Mouse (Mus musculus) kidney, postnatal 14 days (tissue): ENCODE data around the gene 4930412O13Rik.
A peak's percentile ranks its signal among the peaks of the same experiment; 100 is the strongest.

Source experiments
- DNase-seq: peaks from one replicate; pipeline ENCODE4 v3.0.0; 2022; ENCODE audit warnings: mixed read lengths

4930412O13Rik gene

GRCm38 (mm10) chr2:9881611-9882023 is 565 bp downstream of the 4930412O13Rik start:
- DNase-seq, result no peak

- DNase-seq, result peak; percentile 34
Measured at GRCm38 (mm10) chr2:9882371-9882925, 1.4 kb downstream of the 4930412O13Rik start.

DNA sequence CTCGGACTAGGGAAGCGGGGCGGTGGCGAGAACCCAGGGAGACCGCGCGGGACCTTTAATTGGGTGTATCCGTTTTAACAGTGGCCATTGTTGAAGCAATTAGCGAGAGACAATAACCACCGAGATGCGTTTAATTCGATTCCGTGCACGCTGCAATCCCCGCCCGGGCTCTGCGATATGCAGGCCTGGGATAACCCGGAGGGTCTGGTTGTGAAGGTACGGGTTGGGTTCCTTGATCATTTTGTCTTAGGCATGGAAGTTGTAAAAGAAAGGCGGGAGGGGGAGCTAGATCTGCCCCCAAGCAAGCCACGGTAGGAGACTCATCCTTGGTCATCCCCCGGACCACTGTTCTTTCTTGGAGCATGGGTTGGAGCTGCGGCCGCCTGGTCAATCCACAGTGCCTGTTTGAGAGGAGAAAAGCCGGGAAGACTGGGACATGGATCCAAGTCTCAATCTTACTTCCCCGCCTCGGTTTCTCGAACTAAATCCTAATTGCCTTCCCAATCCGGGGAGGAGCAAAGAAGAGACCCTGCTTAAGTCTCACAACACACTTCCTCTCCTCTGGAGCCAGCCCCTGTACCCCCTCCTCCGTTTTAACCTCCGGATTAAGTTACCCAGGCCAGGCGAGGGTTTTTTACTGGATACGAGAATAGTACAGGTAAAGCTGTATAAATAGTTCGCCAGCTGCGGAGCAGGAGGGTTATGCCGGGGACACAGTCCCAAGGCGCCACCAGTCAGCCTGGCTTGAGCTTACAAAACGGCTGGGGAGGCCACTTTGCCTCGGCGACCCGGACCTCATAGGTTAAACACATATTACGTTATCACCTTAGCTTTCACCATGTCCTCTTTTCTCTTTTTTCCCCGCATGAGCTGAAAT is 2.1 kb downstream of the 4930412O13Rik start:
- DNase-seq, result no peak

DNA sequence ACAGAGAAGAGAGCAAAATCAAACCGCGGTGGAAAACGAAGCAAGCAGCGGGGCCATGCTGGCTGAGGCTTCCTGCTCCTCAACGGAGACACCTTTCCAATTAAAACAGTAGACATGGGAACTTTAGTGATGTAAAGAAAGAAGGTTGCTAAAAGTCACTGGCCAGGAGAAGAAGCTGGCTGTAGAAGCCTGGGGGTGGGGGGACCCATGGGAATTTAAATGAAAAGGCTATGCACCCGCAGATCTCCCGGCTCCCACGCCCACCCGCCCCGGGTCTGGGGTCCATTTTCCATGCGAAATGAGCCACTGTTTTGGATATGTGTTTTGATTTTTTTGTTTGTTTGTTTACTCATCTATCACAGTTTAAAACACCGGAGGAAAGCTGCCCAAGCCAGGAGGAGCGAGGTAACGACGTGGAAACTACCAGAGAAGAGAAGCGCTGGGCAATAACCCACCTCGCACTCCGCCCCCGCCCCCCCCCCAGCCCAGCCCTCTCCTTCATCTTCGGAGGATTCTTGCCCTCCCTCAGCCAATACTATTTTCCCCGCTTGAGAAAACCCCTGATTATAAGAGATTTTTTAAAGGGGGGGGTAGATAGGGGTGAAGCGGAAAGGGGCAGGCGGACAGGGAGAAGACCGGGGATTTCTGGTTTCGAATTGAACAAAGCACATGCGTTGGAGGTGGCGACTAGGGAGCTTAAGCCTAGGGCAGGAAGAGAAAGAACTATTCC is 2.9 kb downstream of the 4930412O13Rik start:
- no peak for DNase-seq

- no peak for DNase-seq
Measured at GRCm38 (mm10) chr2:9884533-9885216, 3.6 kb downstream of the 4930412O13Rik start.

GRCm38 (mm10) chr2:9885217-9885770 is 4.2 kb downstream of the 4930412O13Rik start:
- no peak for DNase-seq

- no peak for DNase-seq
Measured at GRCm38 (mm10) chr2:9886031-9886430, 5.0 kb downstream of the 4930412O13Rik start.

GRCm38 (mm10) chr2:9886921-9887610 is 6.0 kb downstream of the 4930412O13Rik start:
- DNase-seq, result no peak

GRCm38 (mm10) chr2:9887636-9888035 is 6.6 kb downstream of the 4930412O13Rik start:
- no peak for DNase-seq

- DNase-seq, result peak; percentile 49
Measured at GRCm38 (mm10) chr2:9888913-9889650, 8.0 kb downstream of the 4930412O13Rik start, which contains the start of gene 9230102O04Rik. 9230102O04Rik (minus strand) TSS chr2:9889540.

- DNase-seq, result no peak
Measured at GRCm38 (mm10) chr2:9889651-9890183, 8.7 kb downstream of the 4930412O13Rik start, which contains the start of gene Gata3. Gata3 (minus strand) TSS chr2:9890034.

GRCm38 (mm10) chr2:9890251-9890650 is 9.2 kb downstream of the 4930412O13Rik start:
- DNase-seq, result no peak

DNA sequence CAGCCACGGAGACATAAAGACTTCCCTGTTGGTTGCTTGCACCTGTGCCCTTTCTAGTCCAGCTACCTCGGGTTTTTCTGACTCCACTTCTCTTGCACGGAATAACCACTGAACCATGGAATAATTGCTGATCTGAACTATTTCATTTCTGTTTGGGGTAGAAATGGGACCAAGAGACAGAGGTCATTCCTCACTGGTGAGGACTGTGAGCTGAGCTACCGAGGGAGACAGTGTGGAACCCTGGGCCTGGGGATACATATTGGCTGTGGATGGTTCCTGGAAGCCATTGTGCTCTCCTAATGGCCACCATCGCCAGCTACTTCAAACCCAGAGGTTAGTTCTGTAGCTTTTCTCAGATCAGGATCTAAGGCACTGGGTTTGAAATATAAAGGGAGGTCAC is 9.9 kb downstream of the 4930412O13Rik start:
- no peak for DNase-seq

- no peak for DNase-seq
Measured at GRCm38 (mm10) chr2:9892541-9892940, 11.5 kb downstream of the 4930412O13Rik start.

DNA sequence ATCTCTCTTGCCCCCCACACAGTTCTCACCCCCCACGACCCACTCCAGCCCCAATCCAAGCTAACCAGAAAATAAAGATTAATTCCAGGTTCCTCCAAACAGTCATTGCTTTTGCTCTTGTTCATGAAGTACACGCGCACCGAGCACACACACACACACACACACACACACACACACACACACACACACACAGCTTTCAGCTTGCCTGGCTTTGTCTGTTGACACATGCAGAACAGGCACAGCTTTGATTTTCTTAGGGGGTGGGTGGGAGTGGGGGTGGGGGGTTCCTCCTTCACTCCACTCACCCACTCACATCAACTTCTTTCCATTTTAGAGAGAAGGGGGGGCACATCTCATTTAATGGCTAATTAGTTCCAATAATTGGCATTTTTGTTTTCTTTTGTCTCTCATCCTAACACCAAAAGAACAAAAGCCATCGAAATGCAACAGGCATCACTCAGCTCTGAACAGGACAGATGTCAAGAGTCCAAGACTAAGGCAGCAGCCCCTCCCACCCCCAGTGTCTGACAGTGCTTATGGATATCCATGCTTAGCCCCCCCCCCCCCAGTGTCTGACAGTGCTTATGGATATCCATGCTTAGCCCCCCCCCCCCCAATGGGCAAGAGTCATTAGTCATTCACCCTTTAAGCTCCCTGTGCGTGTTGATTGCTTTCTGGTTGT is 12.4 kb downstream of the 4930412O13Rik start:
- DNase-seq, result no peak

GRCm38 (mm10) chr2:9894836-9895593 is 14.0 kb downstream of the 4930412O13Rik start:
- DNase-seq, result no peak

- DNase-seq, result no peak
Measured at GRCm38 (mm10) chr2:9896097-9896770, 15.2 kb downstream of the 4930412O13Rik start.

- DNase-seq, result no peak
Measured at GRCm38 (mm10) chr2:9897846-9898245, 16.8 kb downstream of the 4930412O13Rik start.
